Mouse (Mus musculus) small intestine, adult 2 months (tissue): ENCODE results near the gene Phlda2.
"Not testable (repeated sequence)": the region's sequence is repeated elsewhere in the genome, so short reads cannot be mapped to it uniquely, and the experiment has no call there.

Source experiments
- CTCF ChIP-seq: fragments of 200-500 bp; IDR thresholded peaks from 2 replicates; pipeline ENCODE4 v1.5.1; 2012; ENCODE audit warnings: low read depth, mild to moderate bottlenecking, control low read depth, inconsistent platforms, low read length, moderate library complexity, mixed read lengths; ENCODE audit not compliant: insufficient replicate concordance, insufficient read length; ENCODE audit errors: extremely low read depth
- POLR2A ChIP-seq: fragments of 200-500 bp; IDR thresholded peaks from 2 replicates; pipeline ENCODE4 v1.6.1; 2012; ENCODE audit warnings: low read depth, mild to moderate bottlenecking, control low read depth, inconsistent platforms, low read length, moderate library complexity

DNA sequence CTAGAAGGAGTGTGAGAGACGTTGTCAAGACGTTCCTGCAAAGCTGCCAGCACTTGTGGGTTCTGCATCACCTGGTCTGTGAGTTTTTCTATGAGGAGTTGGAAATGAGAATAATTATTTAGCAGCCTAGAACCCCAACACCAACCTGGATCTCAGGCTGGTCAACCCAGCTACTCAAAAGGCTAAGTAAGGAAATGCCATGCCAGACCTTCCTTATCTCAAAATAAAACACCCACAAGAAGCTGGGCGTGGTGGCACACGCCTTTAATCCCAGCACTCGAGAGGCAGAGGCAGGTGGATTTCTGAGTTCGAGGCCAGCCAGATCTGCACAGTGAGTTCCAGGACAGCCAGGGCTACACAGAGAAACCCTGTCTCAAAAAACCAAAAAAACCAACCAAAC lies 35.3 kb upstream of the Phlda2 start:
- TF ChIP-seq CTCF, POLR2A: not testable (repeated sequence)
